Mouse (Mus musculus): Measurements from ENCODE around the gene Cnpy3.

DNA sequence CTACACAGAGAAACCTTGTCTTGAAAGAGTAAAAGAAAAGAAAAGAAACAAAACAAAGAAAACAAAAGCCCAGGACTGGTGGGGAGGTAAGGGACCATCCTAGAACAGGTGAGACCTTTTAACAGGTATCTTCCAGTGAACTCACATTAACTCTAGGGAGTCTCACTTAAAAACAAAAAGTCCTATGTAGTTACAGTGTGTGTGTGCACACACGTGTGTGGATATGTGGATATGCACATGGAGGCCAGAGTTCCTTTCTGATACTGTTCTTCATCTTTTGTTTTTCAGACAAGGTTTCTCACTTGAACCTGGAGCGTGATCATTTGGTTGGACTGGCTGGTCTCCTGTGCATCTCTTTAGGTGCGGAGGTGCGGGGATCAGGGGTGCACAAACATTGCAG, 1.4 kb downstream of the Cnpy3 start:
- TF ChIP-seq POLR2A (IDR thresholded peaks at IDR 0.05; ENCODE audit: insufficient read length, low read depth) (no peak), CEBPB (IDR thresholded peaks at IDR 0.05; ENCODE audit: insufficient read depth, poor library complexity, severe bottlenecking) (no peak), TCF12 (IDR thresholded peaks at IDR 0.05; ENCODE audit: insufficient read depth, poor library complexity, severe bottlenecking) (no peak), POLR2AphosphoS2 (IDR thresholded peaks at IDR 0.05; ENCODE audit: insufficient read length, low read depth) (no peak), SRF (IDR thresholded peaks at IDR 0.05; ENCODE audit: control insufficient read depth, insufficient read length, low read depth) (no peak), USF1 (IDR thresholded peaks at IDR 0.05; ENCODE audit: low read depth) (no peak), MYOG (IDR thresholded peaks at IDR 0.05; ENCODE audit: control insufficient read depth in 1 of 3, insufficient read depth in 1 of 3, insufficient read length in 2 of 3, low read depth in 2 of 3) (no peak), MYOD1 (IDR thresholded peaks at IDR 0.05; ENCODE audit: control insufficient read depth in 1 of 3, insufficient read length in 2 of 3, low read depth in 2 of 3) (no peak)

Measured in myocyte (in vitro differentiated cells).